Mouse (Mus musculus) MEL (cell line): Measurements from ENCODE around the gene Fam222a.

Source experiments
- CTCF ChIP-seq, 3 experiments: IDR thresholded peaks in 2 of 3; conservative IDR thresholded peaks in 1 of 3; 2 replicates each; pipeline ENCODE4 v1.5.1; 2011 to 2012; ENCODE audit warnings: low read length in 3 of 3, low read depth in 2 of 3, mild to moderate bottlenecking in 2 of 3, improper control_type of control experiment in 1 of 3, inconsistent platforms in 1 of 3, mixed read lengths in 1 of 3, moderate library complexity in 1 of 3; ENCODE audit not compliant: control insufficient read depth in 1 of 3, insufficient read depth in 1 of 3, poor library complexity in 1 of 3, severe bottlenecking in 1 of 3
- POLR2AphosphoS5 ChIP-seq: IDR thresholded peaks from 2 replicates; pipeline ENCODE4 v1.6.1; 2012; ENCODE audit warnings: low read depth, borderline replicate concordance, mild to moderate bottlenecking, inconsistent platforms, low read length, moderate library complexity, mixed read lengths
- SMC3 ChIP-seq: IDR thresholded peaks from 2 replicates; pipeline ENCODE4 v1.6.1; 2011; ENCODE audit warnings: low read depth, low read length, improper control_type of control experiment

- TF ChIP-seq CTCF (IDR thresholded peaks at IDR 0.05 in 2 of 3, conservative IDR thresholded peaks at IDR 0.05 in 1 of 3; ENCODE audit: control insufficient read depth in 1 of 3, insufficient read depth in 1 of 3, low read depth in 2 of 3, low read length in 3 of 3, poor library complexity in 1 of 3, severe bottlenecking in 1 of 3) (peak; percentile 89 to 92 (median 92)), POLR2AphosphoS5 (no peak), SMC3 (peak; percentile 76)
Measured at GRCm38 (mm10) chr5:114618851-114619250, 51.0 kb downstream of the Fam222a start.
